Mouse (Mus musculus): ENCODE measurements around the gene Tmem248. TPM values are rescaled to one million over a fixed set of nuclear protein-coding genes. Genes with fewer than 3 reads are reported as not detected.

Gene Tmem248
- polyA plus RNA-seq (2014; fragmentation: Nextera tagmentation; extraction: Ambion mirVana): 30.3 and 35.7 TPM in 2 replicates

DNA sequence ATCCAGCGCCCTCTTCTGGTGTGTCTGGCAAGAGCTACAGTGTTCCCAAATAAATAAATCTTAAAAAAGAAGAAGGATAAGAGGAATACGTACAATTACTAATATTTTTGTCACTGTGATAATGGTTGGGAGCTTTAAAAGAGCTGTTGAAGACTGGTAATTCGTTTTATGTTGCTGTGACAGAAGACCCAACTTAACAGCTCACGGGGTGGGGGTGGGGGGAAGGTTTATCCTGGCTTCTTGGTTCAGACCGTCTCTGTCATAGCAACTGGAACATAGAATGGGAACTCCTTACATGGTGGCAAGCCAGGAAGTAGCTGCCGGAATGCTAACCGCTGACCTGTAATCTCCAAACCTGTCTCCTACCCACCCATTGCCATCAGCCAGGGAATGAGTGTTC lies at the start of gene Tmem248:
TSS of gene Tmem248 (plus strand) at position 301 of the 400 bp plus-strand sequence.
- 79% methylated on average over 7 of the region's 7 CpGs for WGBS
- ATAC-seq (ENCODE audit: low FRiP score): no peak
- DNase-seq (ENCODE audit: low spot score, missing footprints): no peak

DNA sequence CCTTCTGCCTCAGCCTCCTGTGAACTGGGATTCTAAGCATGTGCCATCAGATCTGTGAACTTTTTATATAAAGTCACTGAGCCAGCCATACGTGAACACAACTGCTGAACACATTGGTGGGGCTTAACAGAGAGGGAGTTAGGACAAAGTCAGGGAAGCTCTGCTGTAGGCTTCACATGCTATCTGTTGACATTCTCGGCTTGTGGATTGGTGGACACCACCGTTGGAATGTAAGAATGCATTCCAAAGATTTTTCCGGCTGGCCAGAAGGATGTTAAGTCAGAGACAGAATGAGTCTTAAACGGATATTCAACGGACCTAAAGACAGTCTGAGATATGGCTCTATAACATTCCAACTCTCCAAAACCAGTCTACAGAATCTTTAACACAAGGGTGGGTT lies 47.8 kb upstream of the Tmem248 start:
- no peak overlapping the region for H3K9ac ChIP-seq (ENCODE audit: low read length)
- WGBS: 73% methylated on average over 6 of the region's 6 CpGs
- peaks cover 15% of the 10 kb centered on the region for H3K4me1 ChIP-seq (ENCODE audit: control insufficient read depth, insufficient read depth, low read length)
- H3K27ac ChIP-seq (ENCODE audit: low read depth, low read length): no peak overlapping the region
- no peaks in the 10 kb centered on the region for H3K36me3 ChIP-seq (ENCODE audit: control insufficient read depth, insufficient read depth, low read length)
- ATAC-seq (ENCODE audit: low FRiP score) (no peak), DNase-seq (ENCODE audit: low spot score, missing footprints) (no peak)
- H3K4me2 ChIP-seq: no peak overlapping the region
- H3K27me3 ChIP-seq (ENCODE audit: control insufficient read depth, insufficient read depth, low read length): no peaks in the 10 kb centered on the region
- H3K9me3 ChIP-seq (ENCODE audit: control insufficient read depth, low read length): no peaks in the 10 kb centered on the region
- no peak overlapping the region for H3K4me3 ChIP-seq (ENCODE audit: low read depth, low read length)

More for the DNA sequence above, at the start of gene Tmem248:
- Histone ChIP-seq H3K36me3 (ENCODE audit: control insufficient read depth, insufficient read depth, low read length) (peaks cover 2% of the 10 kb centered on the region), H3K9me3 (ENCODE audit: control insufficient read depth, low read length) (no peaks in the 10 kb centered on the region), H3K4me2 (no peak within 1 kb of the TSS), H3K9ac (ENCODE audit: low read length) (no peak within 1 kb of the TSS), H3K27ac (ENCODE audit: low read depth, low read length) (no peak within 1 kb of the TSS), H3K4me3 (ENCODE audit: low read depth, low read length) (no peak within 1 kb of the TSS), H3K4me1 (ENCODE audit: control insufficient read depth, insufficient read depth, low read length) (peaks cover 6% of the 10 kb centered on the region; the same call in 1 of the 2 replicates), H3K27me3 (ENCODE audit: control insufficient read depth, insufficient read depth, low read length) (no peaks in the 10 kb centered on the region)

DNA sequence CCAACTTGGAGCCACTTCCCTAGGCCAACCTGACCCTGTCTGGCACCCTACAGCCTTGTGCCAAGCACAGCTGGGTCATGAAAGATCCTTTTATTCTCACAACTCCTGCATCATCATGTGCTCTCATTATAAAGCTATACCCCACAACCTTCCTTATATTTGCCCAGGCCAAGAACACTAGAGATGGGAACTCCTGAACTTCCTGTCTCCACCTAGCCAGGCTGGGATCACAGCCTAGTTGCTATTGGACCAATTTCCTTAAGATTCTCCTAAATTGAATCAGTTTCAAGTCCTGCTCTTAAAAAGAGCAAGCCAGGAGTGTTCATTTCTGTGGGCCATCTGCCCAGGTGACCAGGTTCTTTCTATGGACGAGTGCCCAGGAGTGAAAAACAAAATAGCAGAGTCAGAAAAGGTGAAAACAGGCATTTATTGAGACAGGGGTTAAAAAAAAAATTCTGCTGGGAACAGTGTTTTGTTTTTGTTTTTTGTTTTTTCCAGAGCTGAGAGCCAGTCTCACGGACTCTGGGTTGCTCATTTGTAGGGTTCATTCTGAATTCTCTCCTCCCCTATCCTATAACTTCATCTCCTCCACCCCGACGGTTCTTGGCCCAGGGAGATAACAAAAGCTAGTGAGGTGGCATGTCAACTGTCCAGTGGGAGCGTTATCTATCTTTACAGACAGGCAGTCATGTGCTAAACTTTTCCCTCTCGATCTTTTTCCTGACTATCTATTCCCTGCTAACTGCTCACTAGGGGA lies 46.0 kb upstream of the Tmem248 start:
- H3K4me3 ChIP-seq (ENCODE audit: low read depth, low read length): peak overlapping the region; percentile 90
- no peaks in the 10 kb centered on the region for H3K27me3 ChIP-seq (ENCODE audit: control insufficient read depth, insufficient read depth, low read length)
- WGBS: 16% methylated on average over 6 of the region's 6 CpGs
- H3K36me3 ChIP-seq (ENCODE audit: control insufficient read depth, insufficient read depth, low read length): no peaks in the 10 kb centered on the region
- H3K4me2 ChIP-seq: peak overlapping the region; percentile 81
- H3K4me1 ChIP-seq (ENCODE audit: control insufficient read depth, insufficient read depth, low read length): peaks cover 15% of the 10 kb centered on the region
- no peak for DNase-seq (ENCODE audit: low spot score, missing footprints)
- peak; percentile 20 for ATAC-seq (ENCODE audit: low FRiP score)
- H3K27ac ChIP-seq (ENCODE audit: low read depth, low read length): peak overlapping the region; percentile 60; the same call in 1 of the 2 replicates
- H3K9me3 ChIP-seq (ENCODE audit: control insufficient read depth, low read length): no peaks in the 10 kb centered on the region
- peak overlapping the region; percentile 89 for H3K9ac ChIP-seq (ENCODE audit: low read length)

DNA sequence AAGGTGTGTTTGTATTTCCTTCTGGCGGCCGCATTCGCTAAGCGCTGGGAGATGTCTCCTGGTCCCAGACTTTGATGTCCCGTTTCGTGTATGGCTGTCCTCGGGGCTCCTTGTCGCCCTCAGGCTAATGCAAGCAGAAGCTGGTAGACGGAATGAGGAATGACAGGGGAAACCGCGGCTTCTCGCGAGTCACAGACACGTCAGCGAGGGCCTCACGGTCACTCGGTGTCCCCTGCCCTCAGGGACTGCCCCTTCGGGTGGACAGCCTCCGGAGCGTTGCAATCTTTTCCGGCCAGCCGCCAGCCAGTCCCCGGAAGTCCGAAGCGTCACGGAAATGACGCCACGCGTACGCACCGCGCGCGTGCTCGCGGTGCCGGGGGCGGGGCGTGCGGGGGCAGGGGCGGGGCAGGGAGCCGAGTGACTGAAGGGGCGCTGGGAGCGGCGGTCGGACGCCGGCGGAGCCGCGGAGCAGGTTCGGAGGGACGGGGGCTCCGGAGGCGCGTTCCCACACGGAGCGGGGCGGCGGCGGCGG lies 45.4 kb upstream of the Tmem248 start, which contains the start of gene Rabgef1:
TSS of gene Rabgef1 (plus strand) at position 376 of the 532 bp plus-strand sequence.
- ATAC-seq (ENCODE audit: low FRiP score) (peak; percentile 95), DNase-seq (ENCODE audit: low spot score, missing footprints) (peak; percentile 99)
- no peaks in the 10 kb centered on the region for H3K36me3 ChIP-seq (ENCODE audit: control insufficient read depth, insufficient read depth, low read length)
- H3K27me3 ChIP-seq (ENCODE audit: control insufficient read depth, insufficient read depth, low read length): no peaks in the 10 kb centered on the region
- H3K4me1 ChIP-seq (ENCODE audit: control insufficient read depth, insufficient read depth, low read length): peaks cover 15% of the 10 kb centered on the region
- H3K27ac ChIP-seq (ENCODE audit: low read depth, low read length): peak within 1 kb of the TSS; percentile 60; the same call in 1 of the 2 replicates
- no peaks in the 10 kb centered on the region for H3K9me3 ChIP-seq (ENCODE audit: control insufficient read depth, low read length)
- WGBS: under 1% methylated on average over 55 of the region's 62 CpGs
- H3K4me3 ChIP-seq (ENCODE audit: low read depth, low read length): peak within 1 kb of the TSS; percentile 90
- peak within 1 kb of the TSS; percentile 81 for H3K4me2 ChIP-seq
- peak within 1 kb of the TSS; percentile 89 for H3K9ac ChIP-seq (ENCODE audit: low read length)

DNA sequence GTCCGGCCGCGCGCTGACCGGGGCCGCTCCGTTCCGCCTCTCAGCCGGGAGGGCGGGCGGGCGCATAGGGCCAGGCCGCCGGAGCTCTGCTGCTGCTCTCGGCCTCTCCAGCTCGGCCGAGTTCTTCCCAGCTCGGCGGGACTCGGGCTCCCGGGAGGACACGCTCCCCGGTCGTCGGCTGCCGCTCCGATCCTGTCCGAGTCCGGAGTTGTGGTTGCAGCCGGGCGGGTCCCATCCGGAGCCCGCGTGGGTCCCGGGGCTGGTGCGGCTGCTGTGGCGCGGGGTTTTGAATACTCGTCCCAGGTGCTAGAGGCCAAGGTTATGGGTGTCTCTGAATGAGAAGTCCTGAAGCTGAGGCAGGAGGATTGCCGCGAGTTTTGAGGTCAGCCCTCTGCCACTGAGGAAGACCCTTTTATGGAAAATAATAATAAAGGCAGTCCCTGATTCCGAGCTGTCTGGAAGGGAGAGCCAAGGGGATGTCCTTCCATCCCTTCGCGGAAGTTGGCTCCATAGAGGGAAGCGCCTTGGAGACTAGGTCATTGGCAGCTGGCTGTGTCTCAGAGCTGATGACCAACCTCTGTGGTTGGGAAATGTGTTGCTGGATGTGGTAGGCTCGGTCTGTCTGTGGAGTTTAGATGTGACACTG lies 44.8 kb upstream of the Tmem248 start:
- Histone ChIP-seq H3K27me3 (ENCODE audit: control insufficient read depth, insufficient read depth, low read length) (no peaks in the 10 kb centered on the region), H3K4me3 (ENCODE audit: low read depth, low read length) (peak overlapping the region; percentile 90), H3K36me3 (ENCODE audit: control insufficient read depth, insufficient read depth, low read length) (no peaks in the 10 kb centered on the region), H3K27ac (ENCODE audit: low read depth, low read length) (no peak overlapping the region; the same call in 1 of the 2 replicates), H3K4me2 (peak overlapping the region; percentile 60), H3K4me1 (ENCODE audit: control insufficient read depth, insufficient read depth, low read length) (peaks cover 15% of the 10 kb centered on the region), H3K9me3 (ENCODE audit: control insufficient read depth, low read length) (no peaks in the 10 kb centered on the region), H3K9ac (ENCODE audit: low read length) (peak overlapping the region; percentile 89)
- 1% methylated on average over 31 of the region's 46 CpGs for WGBS
- DNase-seq (ENCODE audit: low spot score, missing footprints) (no peak), ATAC-seq (ENCODE audit: low FRiP score) (peak; percentile 23; the same call in 1 of the 2 replicates)

DNA sequence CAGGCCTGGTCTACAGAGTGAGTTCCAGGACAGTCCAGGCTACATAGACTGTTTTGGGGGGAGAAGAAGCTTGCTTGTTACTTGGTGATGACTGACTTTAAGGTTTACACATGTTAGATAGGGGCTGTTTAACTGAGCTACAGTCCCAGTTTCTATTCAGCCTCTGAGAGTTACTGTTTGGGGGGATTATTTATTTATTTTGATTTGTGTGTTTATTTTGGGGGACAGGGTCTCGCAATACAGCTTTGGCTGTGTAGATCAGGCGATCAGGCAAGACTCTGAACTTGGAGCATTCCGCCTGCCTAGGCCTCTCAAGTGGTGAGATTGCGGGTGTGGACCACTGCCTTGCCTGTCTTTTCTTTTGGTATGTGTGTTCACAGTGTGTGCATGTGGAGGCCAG lies 43.9 kb upstream of the Tmem248 start:
- H3K4me3 ChIP-seq (ENCODE audit: low read depth, low read length): peak overlapping the region; percentile 90; the same call in 1 of the 2 replicates

DNA sequence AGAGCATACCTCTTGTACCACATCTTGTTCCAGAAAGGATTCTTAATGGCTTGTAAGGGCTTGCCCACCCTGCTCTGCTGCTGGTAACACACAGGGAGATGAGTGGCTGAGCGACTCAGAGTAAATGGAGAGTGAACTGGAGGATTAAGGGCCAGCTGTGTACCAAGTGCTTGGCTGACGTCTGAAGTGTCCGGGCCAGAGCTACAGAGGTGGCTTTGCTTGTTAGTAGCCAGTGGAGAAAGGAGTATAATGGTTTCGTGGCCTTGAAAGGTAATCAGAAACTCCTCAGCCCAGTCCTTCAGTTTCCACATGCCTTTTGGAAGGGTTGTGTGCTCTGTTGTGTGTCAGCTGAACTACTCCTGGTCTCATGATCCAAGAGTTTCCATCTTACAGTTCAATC lies 39.0 kb upstream of the Tmem248 start:
- DNase-seq (ENCODE audit: low spot score, missing footprints) (no peak), ATAC-seq (ENCODE audit: low FRiP score) (no peak)
- 55% methylated on average over 4 of the region's 4 CpGs for WGBS
- Histone ChIP-seq H3K36me3 (ENCODE audit: control insufficient read depth, insufficient read depth, low read length) (no peaks in the 10 kb centered on the region), H3K4me1 (ENCODE audit: control insufficient read depth, insufficient read depth, low read length) (peaks cover 3% of the 10 kb centered on the region; the same call in 1 of the 2 replicates), H3K27ac (ENCODE audit: low read depth, low read length) (no peak overlapping the region), H3K4me2 (no peak overlapping the region), H3K9ac (ENCODE audit: low read length) (no peak overlapping the region), H3K4me3 (ENCODE audit: low read depth, low read length) (no peak overlapping the region), H3K27me3 (ENCODE audit: control insufficient read depth, insufficient read depth, low read length) (no peaks in the 10 kb centered on the region), H3K9me3 (ENCODE audit: control insufficient read depth, low read length) (no peaks in the 10 kb centered on the region)

More for the DNA sequence above, 43.9 kb upstream of the Tmem248 start:
- no peaks in the 10 kb centered on the region for H3K27me3 ChIP-seq (ENCODE audit: control insufficient read depth, insufficient read depth, low read length)
- ATAC-seq (ENCODE audit: low FRiP score) (no peak), DNase-seq (ENCODE audit: low spot score, missing footprints) (no peak)
- H3K9ac ChIP-seq (ENCODE audit: low read length): no peak overlapping the region
- H3K4me2 ChIP-seq: peak overlapping the region; percentile 60; the same call in 1 of the 2 replicates
- H3K27ac ChIP-seq (ENCODE audit: low read depth, low read length): no peak overlapping the region
- H3K9me3 ChIP-seq (ENCODE audit: control insufficient read depth, low read length): no peaks in the 10 kb centered on the region
- no peaks in the 10 kb centered on the region for H3K36me3 ChIP-seq (ENCODE audit: control insufficient read depth, insufficient read depth, low read length)
- peaks cover 15% of the 10 kb centered on the region for H3K4me1 ChIP-seq (ENCODE audit: control insufficient read depth, insufficient read depth, low read length)
- WGBS: 93% methylated on average over 4 of the region's 4 CpGs

DNA sequence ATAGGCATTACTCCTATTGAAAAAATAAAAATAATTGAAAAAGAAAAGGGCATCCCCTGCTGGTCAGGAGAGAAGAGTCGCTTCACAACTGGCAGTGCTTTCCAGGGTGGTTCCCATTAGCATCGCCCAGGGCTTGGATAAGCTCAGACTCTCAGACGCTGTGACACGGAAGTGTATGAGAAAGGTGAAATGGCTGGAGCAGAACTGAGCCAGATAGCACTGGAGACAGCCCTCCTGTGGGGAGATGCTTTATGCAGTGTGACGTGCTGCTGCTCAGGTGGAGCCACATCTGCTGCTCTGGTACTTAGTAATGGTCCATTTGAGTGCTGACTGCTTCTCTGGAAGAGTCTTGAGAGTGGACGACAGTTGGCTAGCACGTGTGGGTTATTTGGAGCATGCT lies 36.5 kb upstream of the Tmem248 start:
- Histone ChIP-seq H3K27ac (ENCODE audit: low read depth, low read length) (no peak overlapping the region), H3K4me3 (ENCODE audit: low read depth, low read length) (no peak overlapping the region), H3K9ac (ENCODE audit: low read length) (no peak overlapping the region), H3K4me2 (no peak overlapping the region), H3K36me3 (ENCODE audit: control insufficient read depth, insufficient read depth, low read length) (no peaks in the 10 kb centered on the region), H3K4me1 (ENCODE audit: control insufficient read depth, insufficient read depth, low read length) (no peaks in the 10 kb centered on the region), H3K9me3 (ENCODE audit: control insufficient read depth, low read length) (no peaks in the 10 kb centered on the region), H3K27me3 (ENCODE audit: control insufficient read depth, insufficient read depth, low read length) (no peaks in the 10 kb centered on the region)
- ATAC-seq (ENCODE audit: low FRiP score): no peak
- no peak for DNase-seq (ENCODE audit: low spot score, missing footprints)
- 73% methylated on average over 7 of the region's 7 CpGs for WGBS

All from midbrain, embryonic 11.5 days (tissue).